Mouse (Mus musculus) CH12.LX (cell line): ENCODE results near the gene Chaf1b. TPM values are rescaled to one million over a fixed set of nuclear protein-coding genes. Genes with fewer than 3 reads are reported as not detected.
A peak's percentile ranks its signal among the peaks of the same experiment; 100 is the strongest.

Source experiments
- DNase-seq: peaks from one replicate; pipeline ENCODE4 v3.0.0-alpha.2; 2013; ENCODE audit errors: extremely low read depth
- H3K27ac ChIP-seq: 2 replicates; pipeline ENCODE4 v1.5.1; 2012; ENCODE audit warnings: low read depth, mild to moderate bottlenecking, control low read depth, moderate library complexity; ENCODE audit not compliant: insufficient read depth
- H3K27me3 ChIP-seq: replicated peaks from 2 replicates; pipeline ENCODE3; 2012; ENCODE audit warnings: inconsistent platforms
- H3K36me3 ChIP-seq, 2 experiments: replicated peaks in 1 of 2; 2 replicates each; pipeline versions ENCODE3 to v1.6.1; 2012; ENCODE audit warnings: inconsistent platforms in 1 of 2, low read length in 1 of 2, mild to moderate bottlenecking in 1 of 2, mixed read lengths in 1 of 2, moderate library complexity in 1 of 2; ENCODE audit not compliant: control insufficient read depth in 1 of 2, insufficient read depth in 1 of 2
- H3K4me1 ChIP-seq, 2 experiments: 2 replicates each; pipeline ENCODE4 v1.6.1; 2012; ENCODE audit warnings: inconsistent platforms in 1 of 2, moderate library complexity in 1 of 2; ENCODE audit not compliant: insufficient read depth in 2 of 2, control insufficient read depth in 1 of 2
- H3K4me2 ChIP-seq: 2 replicates; pipeline ENCODE4 v1.6.1; 2012; ENCODE audit warnings: low read depth, mild to moderate bottlenecking, control low read depth; ENCODE audit not compliant: poor library complexity, insufficient read depth, severe bottlenecking
- H3K4me3 ChIP-seq, 3 experiments: fragments of 150-350 bp in 1 of 3; sonication (generic) in 1 of 3; replicated peaks in 1 of 3; 2 replicates each; pipeline versions ENCODE3 to v1.5.1; 2011 to 2012; ENCODE audit warnings: low read depth in 2 of 3, low read length in 2 of 3, mild to moderate bottlenecking in 2 of 3, moderate library complexity in 2 of 3, control low read depth in 1 of 3, improper control_type of control experiment in 1 of 3, inconsistent platforms in 1 of 3, mixed read lengths in 1 of 3; ENCODE audit not compliant: poor library complexity in 1 of 3
- H3K79me2 ChIP-seq: replicated peaks from 2 replicates; pipeline ENCODE4 v1.6.1; 2012; ENCODE audit warnings: mild to moderate bottlenecking, moderate library complexity; ENCODE audit not compliant: control insufficient read depth, poor library complexity, insufficient read depth, severe bottlenecking; ENCODE audit errors: extremely low read depth
- H3K9ac ChIP-seq: 2 replicates; pipeline ENCODE4 v1.6.1; 2012; ENCODE audit warnings: low read depth, mild to moderate bottlenecking, control low read depth, moderate library complexity; ENCODE audit not compliant: insufficient read depth
- H3K9me3 ChIP-seq: replicated peaks from 2 replicates; pipeline ENCODE3; 2012; ENCODE audit warnings: low read length, inconsistent platforms, mixed read lengths
- BHLHE40 ChIP-seq: IDR thresholded peaks from 2 replicates; pipeline ENCODE4 v1.6.1; 2011; ENCODE audit warnings: mild to moderate bottlenecking, low read depth, low read length, improper control_type of control experiment
- CHD1 ChIP-seq: IDR thresholded peaks from 2 replicates; pipeline ENCODE4 v1.6.1; 2012; ENCODE audit warnings: low read depth, low read length, improper control_type of control experiment, inconsistent platforms
- CHD2 ChIP-seq: IDR thresholded peaks from 2 replicates; pipeline ENCODE4 v1.6.1; 2011; ENCODE audit warnings: low read length, improper control_type of control experiment
- CTCF ChIP-seq, 2 experiments: IDR thresholded peaks in 1 of 2; conservative IDR thresholded peaks in 1 of 2; 2 replicates each; pipeline ENCODE4 v1.5.1; 2011 to 2012; ENCODE audit warnings: low read depth in 2 of 2, low read length in 2 of 2, improper control_type of control experiment in 1 of 2, inconsistent platforms in 1 of 2, mild to moderate bottlenecking in 1 of 2, moderate library complexity in 1 of 2
- ETS1 ChIP-seq: conservative IDR thresholded peaks from 2 replicates; pipeline ENCODE4 v1.6.1; 2012; ENCODE audit warnings: low read depth, mild to moderate bottlenecking, inconsistent platforms, low read length, improper control_type of control experiment, moderate library complexity
- GABPA ChIP-seq: IDR thresholded peaks from 2 replicates; pipeline ENCODE4 v1.6.1; 2012; ENCODE audit warnings: low read depth, low read length, improper control_type of control experiment, inconsistent platforms; ENCODE audit not compliant: insufficient replicate concordance
- IRF4 ChIP-seq: IDR thresholded peaks from 2 replicates; pipeline ENCODE4 v1.6.1; 2014; ENCODE audit warnings: low read depth, mild to moderate bottlenecking, inconsistent platforms, low read length, improper control_type of control experiment
- JUN ChIP-seq: IDR thresholded peaks from 2 replicates; pipeline ENCODE4 v1.6.1; 2011; ENCODE audit warnings: low read depth, mild to moderate bottlenecking, low read length, improper control_type of control experiment, moderate library complexity; ENCODE audit not compliant: insufficient read depth
- JUND ChIP-seq: conservative IDR thresholded peaks from 2 replicates; pipeline ENCODE4 v1.6.1; 2011; ENCODE audit warnings: low read depth, low read length, improper control_type of control experiment
- KAT2A ChIP-seq: IDR thresholded peaks from 2 replicates; pipeline ENCODE4 v1.6.1; 2012; ENCODE audit warnings: low read length, improper control_type of control experiment, inconsistent platforms; ENCODE audit not compliant: insufficient replicate concordance
- MAFK ChIP-seq: IDR thresholded peaks from 2 replicates; pipeline ENCODE4 v1.6.1; 2011; ENCODE audit warnings: low read length, improper control_type of control experiment; ENCODE audit not compliant: insufficient replicate concordance
- MAX ChIP-seq: IDR thresholded peaks from 2 replicates; pipeline ENCODE4 v1.6.1; 2011; ENCODE audit warnings: low read length, improper control_type of control experiment
- MAZ ChIP-seq: IDR thresholded peaks from 2 replicates; pipeline ENCODE4 v1.6.1; 2012; ENCODE audit warnings: low read depth, mild to moderate bottlenecking, inconsistent platforms, low read length, improper control_type of control experiment, moderate library complexity
- MEF2A ChIP-seq: IDR thresholded peaks from 2 replicates; pipeline ENCODE4 v1.6.1; 2014; ENCODE audit warnings: low read depth, mild to moderate bottlenecking, inconsistent platforms, low read length, improper control_type of control experiment, borderline replicate concordance
- MXI1 ChIP-seq: IDR thresholded peaks from 2 replicates; pipeline ENCODE4 v1.6.1; 2011; ENCODE audit warnings: mild to moderate bottlenecking, low read depth, low read length, improper control_type of control experiment
- NELFE ChIP-seq: IDR thresholded peaks from 2 replicates; pipeline ENCODE4 v1.6.1; 2011; ENCODE audit warnings: low read depth, low read length, improper control_type of control experiment
- POLR2A ChIP-seq: IDR thresholded peaks from 2 replicates; pipeline ENCODE4 v1.6.1; 2011; ENCODE audit warnings: low read depth, mild to moderate bottlenecking, improper control_type of control experiment, low read length
- POLR2AphosphoS2 ChIP-seq: IDR thresholded peaks from 2 replicates; pipeline ENCODE4 v1.6.1; 2011; ENCODE audit warnings: low read depth, low read length, improper control_type of control experiment
- RAD21 ChIP-seq: IDR thresholded peaks from 2 replicates; pipeline ENCODE4 v1.6.1; 2011; ENCODE audit warnings: low read depth, mild to moderate bottlenecking, low read length, improper control_type of control experiment, moderate library complexity
- RCOR1 ChIP-seq: conservative IDR thresholded peaks from 2 replicates; pipeline ENCODE4 v1.6.1; 2012; ENCODE audit warnings: low read depth, mild to moderate bottlenecking, inconsistent platforms, low read length, improper control_type of control experiment
- SIN3A ChIP-seq: IDR thresholded peaks from 2 replicates; pipeline ENCODE4 v1.6.1; 2012; ENCODE audit warnings: low read length, improper control_type of control experiment, inconsistent platforms
- SMC3 ChIP-seq: IDR thresholded peaks from 2 replicates; pipeline ENCODE4 v1.6.1; 2011; ENCODE audit warnings: low read depth, low read length, improper control_type of control experiment
- USF1 ChIP-seq: IDR thresholded peaks from 2 replicates; pipeline ENCODE4 v1.6.1; 2014; ENCODE audit warnings: low read depth, mild to moderate bottlenecking, inconsistent platforms, low read length, improper control_type of control experiment
- USF2 ChIP-seq: conservative IDR thresholded peaks from 2 replicates; pipeline ENCODE4 v1.6.1; 2011; ENCODE audit warnings: low read depth, low read length, improper control_type of control experiment
- ZC3H11A ChIP-seq: IDR thresholded peaks from 2 replicates; pipeline ENCODE4 v1.6.1; 2012; ENCODE audit warnings: low read depth, mild to moderate bottlenecking, inconsistent platforms, low read length, improper control_type of control experiment
- ZKSCAN1 ChIP-seq: IDR thresholded peaks from 2 replicates; pipeline ENCODE4 v1.6.1; 2012; ENCODE audit warnings: low read depth, inconsistent platforms, low read length, improper control_type of control experiment, borderline replicate concordance
- ZMIZ1 ChIP-seq: IDR thresholded peaks from 2 replicates; pipeline ENCODE4 v1.6.1; 2012; ENCODE audit warnings: low read depth, mild to moderate bottlenecking, inconsistent platforms, low read length, improper control_type of control experiment
- ZNF384 ChIP-seq: IDR thresholded peaks from 2 replicates; pipeline ENCODE4 v1.6.1; 2012; ENCODE audit warnings: low read depth, low read length, improper control_type of control experiment, inconsistent platforms
- dilution Hi-C: fragments of 300-500 bp; cut with MboI; formaldehyde crosslinking; loops from 2 replicates; pipeline ENCODE4 v1.14.3; 2020; ENCODE audit warnings: low sequenced_read_pairs; ENCODE audit not compliant: extremely low pct_unique_long_range_greater_than_20kb, extremely low pct_ligation_motif_present
- in situ Hi-C: fragments of 300-500 bp; cut with MboI; formaldehyde crosslinking; loops from 3 replicates; pipeline ENCODE4 v1.14.3; 2019; ENCODE audit warnings: low sequenced_read_pairs, low pct_ligation_motif_present, low pct_unique_long_range_greater_than_20kb, mixed read lengths
- polyA plus RNA-seq: library from polyadenylated mRNA; unstranded; fragments of >175 nt; gene quantifications from 2 replicates; pipeline ENCODE4 v1.2.1, GENCODE M21; 2012; ENCODE audit warnings: low read depth; ENCODE audit not compliant: insufficient read length
- total RNA-seq, 2 experiments: library from RNA; depleted of rRNA; stranded (reverse); fragments of 300-350 nt in 1 of 2; fragments of >200 nt in 1 of 2; gene quantifications; 2 replicates each; pipeline ENCODE4 v1.2.3; 2012 to 2014

The Chaf1b gene
- total and polyA plus RNA-seq, 3 experiments: 46.7 to 82.0 (median 76.2) TPM

DNA sequence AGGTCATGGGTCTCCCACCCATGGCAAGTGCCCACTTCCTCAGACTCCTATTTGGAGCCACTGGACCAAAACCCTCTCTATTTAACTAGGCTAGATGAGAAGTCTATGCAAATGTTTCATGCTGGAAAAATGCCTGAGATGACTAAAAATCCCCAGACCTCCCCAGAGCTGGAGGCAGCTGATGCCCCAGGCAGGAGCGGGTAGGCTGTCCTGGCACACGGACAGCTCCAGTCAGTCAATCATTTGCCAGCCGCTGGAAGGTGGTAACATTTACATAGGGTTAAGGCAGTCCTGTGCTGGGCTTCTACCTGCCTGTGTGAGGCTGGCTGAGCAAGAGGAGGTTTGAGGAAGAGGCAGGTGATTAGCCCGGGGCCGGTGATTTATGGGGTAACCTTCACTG lies 28.5 kb downstream of the Chaf1b start (continued):
- TF ChIP-seq POLR2AphosphoS2: no peak
- TF ChIP-seq RCOR1: peak; percentile 89
- peak; percentile 60 for TF ChIP-seq NELFE
- peak; percentile 94 for TF ChIP-seq ETS1
- peak; percentile 59; the same call in 1 of the 2 replicates for TF ChIP-seq MAFK
- no peak for TF ChIP-seq ZKSCAN1
- TF ChIP-seq IRF4: peak; percentile 91
- TF ChIP-seq SIN3A: no peak; the same call in 1 of the 2 replicates
- TF ChIP-seq ZMIZ1: peak; percentile 60; the same call in 1 of the 2 replicates

DNA sequence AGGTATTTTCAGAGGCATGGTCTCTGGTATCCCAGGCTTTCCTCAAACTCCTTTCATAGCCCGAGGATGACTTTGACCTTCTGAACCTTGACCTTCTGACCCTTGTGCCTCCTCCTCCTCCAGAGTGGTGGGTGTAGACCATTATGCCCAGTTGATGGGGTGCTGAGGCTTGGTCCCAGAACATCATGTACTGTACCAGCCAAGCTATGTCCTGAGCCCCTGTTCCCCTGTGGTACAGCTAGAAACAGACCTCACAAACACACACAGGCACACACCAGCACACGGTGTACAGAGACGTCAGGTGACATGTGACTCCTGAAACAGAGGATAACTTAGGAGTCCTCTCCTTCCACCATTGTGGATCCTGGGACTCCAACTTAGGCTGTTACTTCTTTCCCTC lies 29.1 kb downstream of the Chaf1b start:
- peak overlapping the region; percentile 72 for H3K4me2 ChIP-seq
- no peaks in the 10 kb centered on the region for H3K9me3 ChIP-seq
- in situ Hi-C loops (no loop called here), dilution Hi-C loops (no loop called here)
- H3K79me2 ChIP-seq: no peaks in the 10 kb centered on the region
- TF ChIP-seq MAZ: no peak
- 0 out of 2 replicates have a peak, but pooled peaks have one; percentile 17 for TF ChIP-seq CHD2
- TF ChIP-seq USF1: no peak
- no peak for TF ChIP-seq MAX
- no peak for TF ChIP-seq MEF2A
- TF ChIP-seq RAD21: no peak
- no peak for TF ChIP-seq KAT2A
- no peak for TF ChIP-seq JUN
- DNase-seq: no peak
- H3K9ac ChIP-seq: peak overlapping the region; percentile 95
- peak overlapping the region; percentile 91 for H3K27ac ChIP-seq
- no peaks in the 10 kb centered on the region for H3K36me3 ChIP-seq
- no peaks in the 10 kb centered on the region for H3K27me3 ChIP-seq
- H3K4me3 ChIP-seq: peak overlapping the region in 2 of 3 experiments; percentile 32 to 59
- H3K4me1 ChIP-seq: peaks cover 21 to 64% of the 10 kb centered on the region in 2 experiments

DNA sequence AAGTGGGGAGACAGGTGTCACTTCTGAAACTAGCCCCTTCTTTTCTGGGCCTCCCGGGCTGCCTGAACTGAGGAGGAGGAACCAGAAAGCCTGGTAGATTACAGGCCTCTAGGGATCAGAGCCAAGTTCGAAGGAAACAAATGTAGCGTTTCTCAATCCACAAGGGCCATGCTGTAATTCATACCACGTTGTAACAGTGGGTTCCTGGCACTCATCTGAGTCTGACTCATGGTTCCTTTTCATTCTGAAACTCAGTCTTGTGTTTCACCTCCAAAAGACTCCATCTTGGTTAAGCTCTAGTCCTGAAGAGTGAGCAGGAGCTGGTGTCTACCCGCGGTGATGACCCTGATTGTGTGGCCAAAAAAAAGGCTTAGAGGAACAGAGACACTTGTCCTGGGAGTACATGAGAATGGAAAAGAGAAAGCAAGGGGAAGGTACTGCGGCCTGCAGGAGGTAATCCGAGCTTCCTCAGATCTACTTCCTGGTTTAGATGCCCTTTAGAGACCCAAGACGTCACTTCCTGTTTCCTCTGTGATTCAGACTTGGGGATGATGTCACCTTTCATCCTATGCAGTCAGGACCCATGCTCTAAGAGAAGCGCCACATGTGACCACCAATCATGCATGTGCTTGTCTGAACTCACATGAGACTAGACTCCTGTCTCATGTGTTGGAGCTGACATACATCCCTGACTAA lies 30.3 kb downstream of the Chaf1b start:
- H3K4me1 ChIP-seq: peaks cover 22 to 65% of the 10 kb centered on the region in 2 experiments
- no peaks in the 10 kb centered on the region for H3K36me3 ChIP-seq
- peak overlapping the region; percentile 95 for H3K9ac ChIP-seq
- DNase-seq: peak; percentile 100
- H3K27me3 ChIP-seq: no peaks in the 10 kb centered on the region
- peak overlapping the region; percentile 57 to 59 (median 57) for H3K4me3 ChIP-seq
- in situ Hi-C loops: no loop called here
- dilution Hi-C loops: no loop called here
- H3K4me2 ChIP-seq: peak overlapping the region; percentile 86
- no peaks in the 10 kb centered on the region for H3K79me2 ChIP-seq
- peak overlapping the region; percentile 91 for H3K27ac ChIP-seq
- H3K9me3 ChIP-seq: no peaks in the 10 kb centered on the region
- TF ChIP-seq ZNF384 (peak; percentile 35; the same call in 1 of the 2 replicates), RAD21 (no peak), SIN3A (peak; percentile 84), ZC3H11A (no peak), BHLHE40 (peak; percentile 98), MAFK (no peak; the same call in 1 of the 2 replicates), POLR2A (peak; percentile 75), ETS1 (peak; percentile 99), MXI1 (peak; percentile 89), SMC3 (no peak), GABPA (peak; percentile 69; the same call in 1 of the 2 replicates), USF2 (peak; percentile 77), MEF2A (peak; percentile 89), POLR2AphosphoS2 (peak; percentile 75; the same call in 1 of the 2 replicates), CTCF (conservative IDR thresholded peaks at IDR 0.05 in 1 of 2, IDR thresholded peaks at IDR 0.05 in 1 of 2; ENCODE audit: low read depth in 2 of 2, low read length in 2 of 2) (no peak), JUN (peak; percentile 99), CHD1 (peak; percentile 93; the same call in 1 of the 2 replicates), JUND (peak; percentile 97), MAX (peak; percentile 99), CHD2 (peak; percentile 81), IRF4 (peak; percentile 79)
